Mouse (Mus musculus) liver, adult 10 weeks (tissue): ENCODE results near the gene Nr2f2. TPM values are rescaled to one million over a fixed set of nuclear protein-coding genes. Genes with fewer than 3 reads are reported as not detected.

ENCODE experiments used
- polyA plus RNA-seq: library from polyadenylated mRNA; stranded (reverse); fragments of 350-450 nt; fragmentation: Illumina TruSeq; extraction: RNeasy Lipid Tissue Mini Kit (QIAGEN cat#74804); gene quantifications from one replicate; pipeline ENCODE4 v1.2.3, GENCODE M21; 2014; ENCODE audit warnings: low read depth, low replicate concordance

Gene Nr2f2
- polyA plus RNA-seq = 54.4 TPM

GRCm38 (mm10) chr7:70365941-70366807, at the start of gene Nr2f2:
TSS of gene Nr2f2 (minus strand) at chr7:70366735.

